Mouse (Mus musculus) forebrain, postnatal 0 days (tissue): Measurements from ENCODE around the gene Mad2l1bp. TPM values are rescaled to one million over a fixed set of nuclear protein-coding genes. Genes with fewer than 3 reads are reported as not detected.

Source experiments
- ATAC-seq: fragments of 200-750 bp; cut with Nextera tagmentation; 2 replicates; pipeline ENCODE4 v1.8.0; 2017; ENCODE audit warnings: mild to moderate bottlenecking, moderate library complexity
- DNase-seq: peaks from one replicate; pipeline ENCODE4 v3.0.0-alpha.2; 2015
- H3K27ac ChIP-seq: fragments of 300-500 bp; sonication (generic); 2 replicates; pipeline ENCODE4 v1.5.1; 2014; ENCODE audit warnings: low read depth, mild to moderate bottlenecking, antibody characterized with exemption, low read length, moderate library complexity, mixed read lengths
- H3K27me3 ChIP-seq: fragments of 300-500 bp; sonication (generic); 2 replicates; pipeline ENCODE4 v1.6.1; 2014; ENCODE audit warnings: mild to moderate bottlenecking, low read length, mixed read lengths; ENCODE audit not compliant: insufficient read depth
- H3K36me3 ChIP-seq: fragments of 300-500 bp; sonication (generic); 2 replicates; pipeline ENCODE4 v1.6.1; 2014; ENCODE audit warnings: mild to moderate bottlenecking, moderate library complexity; ENCODE audit not compliant: insufficient read depth
- H3K4me1 ChIP-seq: fragments of 300-500 bp; sonication (generic); 2 replicates; pipeline ENCODE4 v1.6.1; 2014; ENCODE audit warnings: antibody characterized with exemption; ENCODE audit not compliant: insufficient read depth
- H3K4me2 ChIP-seq: fragments of 300-500 bp; sonication (generic); 2 replicates; pipeline ENCODE4 v1.6.1; 2014; ENCODE audit warnings: low read depth, mild to moderate bottlenecking, moderate library complexity
- H3K4me3 ChIP-seq: fragments of 300-500 bp; sonication (generic); 2 replicates; pipeline ENCODE4 v1.5.1; 2014; ENCODE audit warnings: low read depth, low read length, mixed read lengths
- H3K9ac ChIP-seq: fragments of 300-500 bp; sonication (generic); 2 replicates; pipeline ENCODE4 v1.6.1; 2014; ENCODE audit warnings: mild to moderate bottlenecking
- H3K9me3 ChIP-seq: fragments of 300-500 bp; sonication (generic); 2 replicates; pipeline ENCODE4 v1.6.1; 2016; ENCODE audit warnings: low read length
- CTCF ChIP-seq: sonication (generic); IDR thresholded peaks from 2 replicates; pipeline ENCODE4 v1.5.1; 2016; ENCODE audit warnings: antibody characterized with exemption, control low read depth, low read depth
- WGBS: fragments of 180-500 bp; shearing (Covaris S2); extraction: QIAGEN DNeasy Blood & Tissue Kit; methylation state at CpG from one replicate; pipeline ENCODE4 v1.1.7; 2014; 5-methylcytosine and 5-hydroxymethylcytosine counted together
- polyA plus RNA-seq: library from polyadenylated mRNA; unstranded; fragments of >200 nt; fragmentation: Nextera tagmentation; extraction: Ambion mirVana; gene quantifications from 2 replicates; pipeline ENCODE4 v1.2.1, GENCODE M21; 2015
- total RNA-seq: library from RNA; depleted of rRNA; stranded (reverse); fragments of >200 nt; gene quantifications from 2 replicates; pipeline ENCODE4 v1.2.3, GENCODE M21; 2014

The Mad2l1bp gene
- total and polyA plus RNA-seq, 2 experiments from 2014 or later, result 11.6 to 21.7 TPM

GRCm38 (mm10) chr17:46123285-46123684 is 30.1 kb downstream of the Mad2l1bp start:
- no peak overlapping the region for H3K4me2 ChIP-seq
- no peaks in the 10 kb centered on the region for H3K9me3 ChIP-seq
- DNase-seq (no peak), ATAC-seq (no peak)
- H3K27me3 ChIP-seq, result no peaks in the 10 kb centered on the region
- no peak overlapping the region for H3K9ac ChIP-seq
- no peaks in the 10 kb centered on the region for H3K4me1 ChIP-seq
- no peak for TF ChIP-seq CTCF
- peaks cover 82% of the 10 kb centered on the region for H3K36me3 ChIP-seq
- no peak overlapping the region for H3K27ac ChIP-seq
- 90% methylated on average over 4 of the region's 4 CpGs for WGBS
- no peak overlapping the region for H3K4me3 ChIP-seq

GRCm38 (mm10) chr17:46122791-46123190 is 30.6 kb downstream of the Mad2l1bp start:
- Histone ChIP-seq H3K9ac (no peak overlapping the region), H3K36me3 (peaks cover 82% of the 10 kb centered on the region), H3K4me1 (no peaks in the 10 kb centered on the region), H3K4me3 (no peak overlapping the region), H3K4me2 (no peak overlapping the region), H3K27ac (no peak overlapping the region), H3K9me3 (no peaks in the 10 kb centered on the region), H3K27me3 (no peaks in the 10 kb centered on the region)
- DNase-seq (no peak), ATAC-seq (no peak)
- 98% methylated on average over 4 of the region's 4 CpGs for WGBS
- no peak for TF ChIP-seq CTCF

- H3K36me3 ChIP-seq, result peaks cover 56% of the 10 kb centered on the region
- H3K4me1 ChIP-seq, result no peaks in the 10 kb centered on the region
- no peaks in the 10 kb centered on the region for H3K27me3 ChIP-seq
- no peak overlapping the region for H3K4me2 ChIP-seq
- no peak overlapping the region for H3K9ac ChIP-seq
- H3K27ac ChIP-seq, result no peak overlapping the region
- ATAC-seq (no peak), DNase-seq (no peak)
- H3K9me3 ChIP-seq, result no peaks in the 10 kb centered on the region
- no peak for TF ChIP-seq CTCF
- WGBS, result 93% methylated on average over 10 of the region's 10 CpGs
- no peak overlapping the region for H3K4me3 ChIP-seq
Measured at GRCm38 (mm10) chr17:46119641-46120040, 33.7 kb downstream of the Mad2l1bp start.

GRCm38 (mm10) chr17:46118423-46118850 is 34.9 kb downstream of the Mad2l1bp start:
- TF ChIP-seq CTCF, result no peak
- Histone ChIP-seq H3K4me3 (no peak overlapping the region), H3K4me2 (no peak overlapping the region), H3K9ac (no peak overlapping the region), H3K27me3 (no peaks in the 10 kb centered on the region), H3K4me1 (no peaks in the 10 kb centered on the region), H3K9me3 (no peaks in the 10 kb centered on the region), H3K27ac (no peak overlapping the region), H3K36me3 (peaks cover 46% of the 10 kb centered on the region)
- 61% methylated on average over 4 of the region's 4 CpGs for WGBS
- no peak for DNase-seq
- no peak for ATAC-seq

- Histone ChIP-seq H3K4me1 (no peaks in the 10 kb centered on the region), H3K4me2 (no peak overlapping the region), H3K9me3 (no peaks in the 10 kb centered on the region), H3K4me3 (no peak overlapping the region), H3K27ac (no peak overlapping the region), H3K9ac (no peak overlapping the region), H3K27me3 (no peaks in the 10 kb centered on the region), H3K36me3 (peaks cover 40% of the 10 kb centered on the region)
- ATAC-seq (no peak), DNase-seq (no peak)
- TF ChIP-seq CTCF, result no peak
- WGBS, result 87% methylated on average over 13 of the region's 13 CpGs
Measured at GRCm38 (mm10) chr17:46117623-46118422, 35.5 kb downstream of the Mad2l1bp start.

- H3K27me3 ChIP-seq, result no peaks in the 10 kb centered on the region
- H3K4me2 ChIP-seq, result no peak overlapping the region
- no peak overlapping the region for H3K27ac ChIP-seq
- no peaks in the 10 kb centered on the region for H3K4me1 ChIP-seq
- ATAC-seq, result no peak
- no peaks in the 10 kb centered on the region for H3K9me3 ChIP-seq
- WGBS, result 94% methylated on average over 3 of the region's 3 CpGs
- H3K36me3 ChIP-seq, result peaks cover 32% of the 10 kb centered on the region
- DNase-seq, result no peak
- TF ChIP-seq CTCF, result no peak
- H3K9ac ChIP-seq, result no peak overlapping the region
- H3K4me3 ChIP-seq, result no peak overlapping the region
Measured at GRCm38 (mm10) chr17:46116881-46117280, 36.5 kb downstream of the Mad2l1bp start.

GRCm38 (mm10) chr17:46116138-46116537 is 37.2 kb downstream of the Mad2l1bp start:
- Histone ChIP-seq H3K27ac (no peak overlapping the region), H3K36me3 (peaks cover 32% of the 10 kb centered on the region), H3K4me2 (no peak overlapping the region), H3K27me3 (no peaks in the 10 kb centered on the region), H3K4me3 (no peak overlapping the region), H3K4me1 (0 out of 2 replicates have a peak, but pooled peaks cover 5% of the 10 kb centered on the region), H3K9ac (no peak overlapping the region), H3K9me3 (no peaks in the 10 kb centered on the region)
- no peak for ATAC-seq
- no peak for TF ChIP-seq CTCF
- 74% methylated on average over 11 of the region's 11 CpGs for WGBS
- DNase-seq, result no peak
